Mouse (Mus musculus): ENCODE measurements around the gene Rbfox1.

Rbfox1 gene

DNA sequence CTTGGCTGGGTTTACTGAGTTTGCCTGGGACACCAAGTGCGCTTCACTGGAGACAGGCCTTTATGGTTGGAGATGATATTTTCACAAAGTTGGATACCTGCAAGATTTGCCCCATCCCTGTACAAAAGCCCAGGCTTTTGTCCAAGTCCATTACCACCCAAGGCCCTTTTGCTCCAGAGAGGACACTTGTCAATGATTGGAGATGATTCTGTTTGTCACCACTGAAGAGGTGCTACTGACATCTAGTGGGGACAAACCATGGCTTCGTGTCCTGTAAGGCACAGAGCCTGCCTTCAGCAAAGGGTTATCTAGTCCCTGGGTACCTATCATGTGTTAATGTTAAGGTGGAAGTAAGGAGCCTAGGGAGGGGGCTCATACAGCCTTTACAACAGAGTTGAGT is 551.3 kb downstream of the Rbfox1 start:
- in situ Hi-C loops (cut with MboI; ENCODE audit: low sequenced_read_pairs) = no loop called here

DNA sequence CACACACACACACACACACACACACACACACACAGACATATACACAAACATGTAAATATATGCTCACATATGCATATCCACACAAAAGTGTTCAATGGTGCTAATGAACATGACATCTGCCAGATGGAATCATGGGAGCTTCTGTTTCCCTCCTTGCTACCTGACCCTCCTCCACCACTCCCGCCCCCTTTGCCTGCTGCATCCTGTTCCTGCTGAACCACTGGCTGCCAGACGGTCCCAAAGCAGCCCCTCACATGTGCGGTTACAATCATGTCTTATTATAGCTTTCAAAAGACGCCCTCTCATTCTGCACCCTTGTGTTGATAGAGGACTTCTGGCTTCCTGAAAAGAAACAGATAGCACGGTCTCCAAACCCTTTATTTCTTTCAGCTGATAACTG is 563.1 kb downstream of the Rbfox1 start:
- in situ Hi-C loops (cut with MboI; ENCODE audit: low sequenced_read_pairs) = no loop called here

DNA sequence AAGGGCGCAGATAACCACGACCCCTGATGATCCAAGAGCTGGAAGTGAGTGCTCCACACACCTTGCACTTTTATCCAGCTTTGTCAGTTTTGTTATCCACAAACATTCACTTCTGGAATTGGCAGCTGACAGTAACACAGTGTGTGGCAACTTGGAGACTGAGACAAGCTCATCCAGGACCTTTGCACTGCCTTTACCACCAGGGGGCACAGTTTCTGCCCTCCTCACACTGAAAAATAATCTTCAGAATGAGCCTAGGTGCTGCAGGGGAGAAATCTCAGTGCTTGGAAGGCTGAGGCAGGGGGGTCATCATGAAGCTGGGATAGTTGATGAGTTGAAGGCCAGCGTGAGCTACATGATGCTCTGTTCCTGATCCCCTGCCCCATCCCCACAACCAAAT is 570.2 kb downstream of the Rbfox1 start:
- in situ Hi-C loops (cut with MboI; ENCODE audit: low sequenced_read_pairs) = no loop called here

DNA sequence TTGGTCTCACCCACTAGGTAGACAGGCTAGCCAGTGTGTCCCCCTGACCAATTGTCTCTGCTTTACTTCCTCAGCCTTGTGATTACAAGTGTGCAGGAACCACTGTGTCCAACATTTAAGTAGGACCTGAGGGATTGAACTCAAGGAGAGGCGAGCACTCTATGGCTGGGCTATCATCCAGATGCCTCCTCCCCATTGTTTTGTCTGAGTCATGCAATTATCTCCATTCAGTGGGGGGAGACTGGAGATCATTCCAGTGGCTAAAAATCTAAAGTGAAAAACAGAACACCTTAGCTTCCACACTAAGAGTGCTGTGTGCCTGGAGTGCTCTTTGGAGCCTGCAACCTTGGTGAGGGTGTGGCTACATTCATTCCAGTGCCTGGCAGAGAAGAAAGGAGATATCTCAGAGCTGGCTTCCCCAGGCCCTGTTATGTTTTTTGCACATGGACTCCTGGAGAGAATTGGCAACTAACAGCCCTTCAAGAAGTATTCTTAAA is 594.0 kb downstream of the Rbfox1 start:
- in situ Hi-C loops (cut with MboI; ENCODE audit: low sequenced_read_pairs) = loop anchor here (25.0 kb wide), 1 partner anchor 1017 kb away; no protein-coding TSS in a partner anchor

DNA sequence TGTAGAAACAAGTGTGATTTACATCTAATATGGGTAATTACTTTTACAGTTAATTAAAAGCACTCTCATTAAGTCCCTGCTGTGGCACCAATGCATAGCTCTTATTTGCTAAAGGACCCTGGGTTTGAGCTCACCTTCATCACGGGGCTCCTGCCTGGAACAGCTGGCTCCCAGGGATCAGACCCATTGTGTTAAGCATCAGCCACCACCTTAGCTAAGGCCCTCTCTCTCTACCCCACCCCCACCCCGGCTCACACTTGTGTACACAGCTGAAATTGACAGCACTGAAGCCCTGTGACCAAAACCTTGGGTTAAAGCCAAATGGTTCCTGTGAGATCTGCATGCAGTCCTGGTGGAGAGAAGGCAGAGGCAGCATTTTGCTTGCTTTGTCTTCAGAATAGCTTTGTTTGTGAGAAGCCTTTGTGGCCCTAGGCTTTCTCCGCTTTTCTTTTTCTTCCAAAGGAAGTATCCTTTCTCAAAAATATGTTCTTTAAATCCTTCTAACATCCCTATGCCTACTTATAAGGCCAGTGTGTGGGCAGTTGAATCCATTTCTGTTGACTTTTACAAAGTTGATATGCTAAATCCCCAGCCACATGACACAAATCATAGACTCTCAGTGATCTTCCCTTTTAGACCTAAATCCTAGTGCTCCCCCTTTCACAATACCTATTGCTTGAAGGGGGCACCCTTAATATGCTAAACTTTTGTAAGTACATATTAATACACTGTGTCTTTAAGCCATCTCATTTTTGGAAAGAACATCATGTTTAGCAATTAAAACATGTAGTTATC is 594.7 kb downstream of the Rbfox1 start:
- in situ Hi-C loops (cut with MboI; ENCODE audit: low sequenced_read_pairs) = loop anchor here (25.0 kb wide), 1 partner anchor 1018 kb away; no protein-coding TSS in a partner anchor

DNA sequence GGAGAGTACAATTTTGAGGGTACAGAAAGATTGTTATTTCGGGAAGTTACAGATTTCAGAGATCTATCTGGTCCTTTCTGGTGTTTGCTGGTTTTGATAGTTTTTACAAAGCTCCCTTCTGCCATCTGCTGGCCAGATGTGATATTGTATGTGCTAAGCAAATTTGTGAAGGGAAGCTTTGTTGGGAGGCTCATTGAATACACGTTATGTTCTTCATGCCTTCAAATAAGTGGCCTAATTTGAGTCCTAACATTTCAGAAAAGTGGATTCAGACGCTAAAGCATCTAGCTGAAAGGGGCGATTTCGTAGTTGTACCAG is 595.2 kb downstream of the Rbfox1 start:
- in situ Hi-C loops (cut with MboI; ENCODE audit: low sequenced_read_pairs) = loop anchor here (25.0 kb wide), 1 partner anchor 1018 kb away; no protein-coding TSS in a partner anchor

DNA sequence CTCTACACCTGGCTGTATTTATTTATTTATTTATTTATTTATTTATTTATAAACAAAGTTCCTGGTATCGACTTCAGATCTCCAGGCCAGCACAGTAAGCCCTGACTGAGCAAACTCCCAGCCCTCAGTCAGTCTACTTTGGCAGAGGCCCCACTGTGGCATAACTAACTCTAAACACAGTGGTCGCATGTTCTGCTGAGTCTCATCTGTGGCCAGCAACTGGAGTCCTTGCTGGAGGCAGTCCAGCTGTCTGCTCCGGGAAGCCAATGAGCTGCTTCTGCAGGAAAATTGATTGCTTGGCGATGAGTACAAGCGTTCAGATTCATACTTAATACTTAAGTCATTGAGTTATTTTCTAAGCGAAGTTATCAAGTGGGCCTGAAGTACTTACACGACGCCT is 598.5 kb downstream of the Rbfox1 start:
- in situ Hi-C loops (cut with MboI; ENCODE audit: low sequenced_read_pairs) = loop anchor here (25.0 kb wide), 1 partner anchor 1021 kb away; no protein-coding TSS in a partner anchor

DNA sequence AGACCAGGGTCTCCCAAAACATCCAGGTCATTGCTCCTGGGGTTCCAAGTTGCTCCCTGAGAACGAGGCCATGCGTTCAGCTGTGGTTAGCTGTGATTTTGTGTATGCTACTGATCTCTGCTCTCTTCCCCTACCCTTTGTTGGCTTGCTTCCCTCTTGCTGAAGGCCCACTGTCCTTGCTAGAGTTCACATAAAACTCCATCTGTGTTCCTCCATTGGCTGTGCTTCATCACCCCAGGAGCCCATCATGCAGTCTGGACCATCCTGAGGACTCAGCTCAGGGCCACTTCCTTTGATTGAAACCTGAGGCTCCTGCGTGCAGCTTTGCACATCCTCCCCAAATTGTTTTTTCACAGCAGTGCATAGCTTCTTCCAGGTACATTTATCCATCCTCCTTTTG is 600.5 kb downstream of the Rbfox1 start:
- in situ Hi-C loops (cut with MboI; ENCODE audit: low sequenced_read_pairs) = loop anchor here (25.0 kb wide), 1 partner anchor 1023 kb away; no protein-coding TSS in a partner anchor

DNA sequence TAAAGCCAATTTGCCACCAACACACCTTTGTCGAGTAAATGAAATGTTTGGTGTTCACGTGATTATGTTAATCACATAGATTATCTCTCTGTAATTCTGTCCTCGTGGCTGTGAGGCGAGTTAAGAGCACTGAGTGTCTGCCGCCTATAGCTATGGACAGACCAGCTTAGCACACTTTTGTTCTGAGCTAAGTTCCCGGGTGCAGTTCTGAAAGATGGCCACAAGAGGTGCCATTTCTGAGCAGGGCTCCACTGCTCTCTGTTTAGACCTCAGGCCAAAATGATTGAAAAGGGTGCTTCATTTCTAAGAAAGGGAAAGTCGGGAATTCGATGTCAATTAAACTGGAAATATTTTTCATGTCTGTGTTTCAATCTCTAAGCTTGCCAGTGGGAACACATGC is 617.1 kb downstream of the Rbfox1 start:
- in situ Hi-C loops (cut with MboI; ENCODE audit: low sequenced_read_pairs) = no loop called here

DNA sequence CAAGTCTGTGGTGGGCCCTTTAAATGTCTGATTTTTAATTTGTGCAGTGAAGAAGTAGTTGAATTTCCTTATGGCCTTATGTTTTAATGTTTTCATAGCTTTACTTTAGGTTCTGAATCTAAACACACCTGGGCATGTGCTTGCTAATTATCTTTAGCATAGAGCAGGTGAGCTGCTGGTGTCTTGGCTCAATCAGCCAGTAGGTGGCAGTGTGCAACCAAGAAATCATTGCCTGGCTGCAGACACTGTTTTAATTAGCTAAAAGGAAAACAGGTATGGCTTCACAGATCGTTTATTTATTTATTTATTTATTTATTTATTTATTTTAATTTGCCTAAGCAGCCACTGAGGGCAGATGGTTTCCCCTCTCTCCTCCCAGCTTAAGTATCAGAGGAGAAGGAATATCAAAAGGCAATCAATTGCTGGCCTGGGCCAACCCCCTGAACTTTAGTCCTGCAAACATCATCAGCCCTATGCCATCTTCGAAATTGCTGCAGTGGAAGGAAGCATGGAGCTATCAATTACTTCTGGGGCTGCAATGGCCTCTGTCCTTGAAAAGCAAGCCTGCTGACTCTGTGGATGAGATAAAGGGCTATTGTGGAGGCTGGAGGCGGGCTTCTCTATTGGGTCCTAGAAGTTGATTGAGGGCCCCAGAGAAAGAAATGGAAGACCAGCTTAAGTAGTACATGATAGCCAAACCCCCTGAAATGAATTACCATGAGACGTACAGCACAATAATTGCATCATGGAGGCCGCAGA is 618.6 kb downstream of the Rbfox1 start:
- in situ Hi-C loops (cut with MboI; ENCODE audit: low sequenced_read_pairs) = no loop called here

DNA sequence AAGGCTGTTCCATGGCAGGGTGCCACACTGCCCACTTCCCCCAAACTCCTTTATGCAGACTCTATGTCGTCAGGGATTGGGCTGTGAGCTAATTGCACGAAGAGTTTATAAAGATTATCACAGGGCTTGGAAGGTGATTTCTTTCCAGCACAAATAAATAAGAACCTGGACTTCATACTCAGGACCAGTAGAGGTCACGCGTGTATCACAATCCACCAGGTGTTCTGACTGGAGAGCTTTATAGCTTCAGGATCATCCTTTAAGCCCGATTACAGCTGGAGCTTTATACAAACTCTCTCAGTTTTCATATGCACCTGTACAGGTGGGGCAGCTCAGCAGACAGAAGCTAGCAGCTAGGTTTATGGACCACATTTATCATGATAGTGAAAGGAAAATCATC is 623.8 kb downstream of the Rbfox1 start:
- in situ Hi-C loops (cut with MboI; ENCODE audit: low sequenced_read_pairs) = no loop called here

DNA sequence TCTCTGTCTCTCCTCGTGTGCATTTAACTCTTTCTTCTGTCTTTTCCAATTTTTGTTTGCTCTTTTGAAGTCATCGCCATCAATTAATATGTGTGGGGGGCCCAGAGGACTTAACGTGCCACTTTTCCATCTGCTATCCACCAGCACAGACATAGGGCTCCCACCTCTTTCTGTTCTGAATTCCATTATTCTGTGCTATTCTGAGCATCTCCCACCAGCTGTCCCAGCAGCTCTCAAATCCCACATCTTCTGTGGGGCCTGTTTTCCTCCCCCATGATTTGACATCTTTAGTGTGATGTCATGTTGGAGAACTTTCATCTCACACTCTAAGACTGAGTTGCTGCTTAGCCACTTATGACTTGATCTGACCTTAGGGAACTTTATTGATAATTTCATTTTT is 634.3 kb downstream of the Rbfox1 start:
- in situ Hi-C loops (cut with MboI; ENCODE audit: low sequenced_read_pairs) = no loop called here

DNA sequence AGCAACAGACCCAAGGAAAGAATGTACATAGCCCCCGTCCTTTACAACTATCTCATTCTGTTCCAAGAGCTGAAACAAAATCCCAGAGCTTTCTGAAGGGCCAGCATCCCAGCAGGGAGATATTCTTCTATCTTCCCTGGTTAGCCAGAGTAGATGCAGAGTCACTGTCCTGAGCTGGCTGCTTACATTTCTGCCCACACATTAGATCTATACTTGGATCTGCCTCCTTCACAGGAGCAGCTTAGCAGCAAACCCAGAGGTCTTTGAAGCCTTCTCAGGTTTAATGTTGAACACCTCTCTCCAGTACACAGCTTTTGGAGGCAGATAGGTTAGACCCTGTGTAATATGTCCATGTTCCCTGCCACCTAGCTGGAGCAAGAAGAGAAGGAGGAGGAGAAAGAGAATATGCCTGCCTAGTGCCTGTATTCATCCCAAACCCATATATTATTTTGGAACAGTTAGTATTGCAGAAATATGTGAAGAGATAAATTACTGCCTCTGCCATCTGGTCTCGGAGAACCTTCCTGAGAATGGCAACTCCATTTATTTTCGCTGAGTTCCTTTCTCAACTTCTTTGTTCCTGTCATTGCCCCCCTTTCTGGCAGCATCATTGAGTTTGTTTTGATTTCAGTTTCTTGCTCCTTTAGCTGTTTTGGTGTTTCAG is 640.5 kb downstream of the Rbfox1 start:
- in situ Hi-C loops (cut with MboI; ENCODE audit: low sequenced_read_pairs) = no loop called here

DNA sequence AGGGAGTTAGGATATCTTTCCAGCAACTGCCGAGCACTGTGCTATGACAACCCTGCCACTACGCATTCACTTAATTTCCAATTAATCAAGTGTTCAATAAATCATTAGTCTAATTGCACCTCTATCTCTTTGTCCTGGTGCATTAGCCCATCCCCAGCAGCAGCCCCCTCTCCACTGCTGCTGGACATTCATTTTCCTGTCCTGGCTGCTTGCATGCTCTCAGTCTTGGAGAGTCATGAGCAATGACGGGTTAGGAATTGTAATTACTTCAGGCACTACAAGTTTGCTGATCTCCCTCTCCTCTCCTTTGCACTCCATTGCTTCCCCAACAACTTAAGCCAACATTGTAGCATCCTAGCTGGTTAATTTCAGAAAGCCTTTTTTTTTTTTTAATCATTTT is 646.3 kb downstream of the Rbfox1 start:
- in situ Hi-C loops (cut with MboI; ENCODE audit: low sequenced_read_pairs) = no loop called here

DNA sequence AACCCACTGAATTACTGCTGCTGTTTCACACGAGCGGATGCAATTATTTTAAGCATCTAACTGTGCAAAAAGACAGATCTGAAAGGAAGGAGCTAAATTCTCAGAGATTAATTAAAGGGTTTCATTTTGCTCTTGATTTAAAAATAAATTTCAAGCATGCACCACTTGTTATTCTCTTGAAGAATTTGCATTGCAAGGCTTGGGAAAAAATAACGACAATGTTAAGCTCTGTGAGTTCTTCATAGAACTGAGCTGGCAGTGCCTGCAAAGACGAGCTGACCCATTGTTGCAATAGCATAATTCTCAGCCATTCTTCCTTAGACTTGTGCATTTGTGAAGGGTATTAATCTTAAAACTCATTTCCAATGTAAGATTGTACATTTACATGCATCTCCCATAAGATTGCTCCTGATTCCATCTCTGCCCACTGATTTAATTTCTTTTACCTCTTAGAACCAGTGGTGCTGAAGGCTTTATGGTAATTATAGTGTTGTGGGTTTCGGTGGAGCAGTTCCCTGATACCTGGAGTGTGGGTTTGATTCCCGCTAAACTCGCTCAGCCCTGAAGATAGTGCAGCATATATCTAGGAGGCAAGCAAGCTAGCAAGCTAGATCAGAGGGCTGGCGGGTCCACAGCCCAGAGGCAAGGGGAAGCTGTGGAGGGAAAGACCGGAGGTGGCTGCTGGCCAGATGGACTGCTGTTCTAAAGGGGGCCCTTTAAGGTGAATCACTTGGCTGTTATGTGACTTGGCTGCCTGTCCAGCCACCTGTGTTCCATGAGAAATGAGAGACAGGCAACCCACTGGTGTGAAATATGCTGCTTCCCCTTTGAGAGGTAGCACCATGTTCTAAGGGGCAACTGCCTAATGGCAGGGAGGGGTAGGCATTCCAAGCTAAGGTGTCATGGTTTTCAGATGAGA is 647.2 kb downstream of the Rbfox1 start:
- in situ Hi-C loops (cut with MboI; ENCODE audit: low sequenced_read_pairs) = no loop called here

DNA sequence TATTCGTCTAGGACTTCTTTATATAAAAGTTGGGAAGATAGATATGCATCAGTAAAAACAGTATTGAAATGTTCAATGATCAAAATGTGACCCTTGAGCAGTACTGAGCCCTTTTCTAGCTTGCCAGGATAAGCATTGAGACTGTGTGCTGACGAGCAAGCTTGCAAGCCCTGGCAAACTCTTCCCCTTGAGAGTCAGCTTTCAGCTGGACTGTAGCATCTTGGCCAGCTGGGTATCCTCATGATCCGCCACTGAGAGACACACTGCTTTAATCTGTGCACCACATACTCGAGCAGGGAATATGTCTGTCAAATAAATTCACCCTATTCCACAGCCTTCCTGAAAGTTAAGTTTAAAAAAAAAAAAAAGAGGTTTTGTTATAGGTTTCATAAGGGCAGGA is 670.6 kb downstream of the Rbfox1 start:
- in situ Hi-C loops (cut with MboI; ENCODE audit: low sequenced_read_pairs) = no loop called here

DNA sequence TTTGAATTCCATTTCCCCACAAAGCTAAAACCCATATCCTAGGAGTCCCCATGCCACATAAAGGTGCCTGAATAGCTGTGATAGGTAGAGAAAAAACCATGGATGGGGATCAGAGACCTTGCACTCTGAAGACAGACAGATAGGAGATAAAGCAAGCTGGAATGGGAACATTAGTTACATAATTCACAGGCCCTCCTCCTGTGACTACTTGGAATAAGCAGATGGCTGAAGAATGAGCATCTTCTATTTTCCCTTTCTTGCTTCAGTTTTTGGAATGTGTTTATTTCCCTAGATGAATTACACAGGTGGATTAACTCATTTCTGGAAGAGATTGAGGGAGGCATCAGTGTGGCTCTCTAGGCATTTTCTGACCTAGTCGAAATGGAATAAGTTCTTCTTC is 672.6 kb downstream of the Rbfox1 start:
- in situ Hi-C loops (cut with MboI; ENCODE audit: low sequenced_read_pairs) = no loop called here

DNA sequence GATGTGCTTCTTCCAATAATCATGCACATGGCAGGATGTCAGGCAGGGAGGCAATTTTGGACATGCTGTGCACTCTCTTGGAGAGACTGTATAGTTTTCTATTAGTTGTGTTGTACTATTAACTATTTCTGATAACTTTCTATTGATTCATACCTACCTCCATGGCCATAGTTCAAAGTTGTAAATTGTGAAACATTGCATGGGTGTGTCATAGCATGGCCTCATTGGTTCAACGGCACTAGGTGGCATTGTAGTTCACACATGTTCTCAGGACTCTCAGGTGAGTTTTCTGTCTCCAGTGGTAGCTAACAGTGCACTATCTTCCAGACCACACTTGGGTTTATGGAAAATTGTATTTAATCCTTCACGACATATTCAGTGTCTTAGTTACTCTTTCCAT is 699.5 kb downstream of the Rbfox1 start:
- in situ Hi-C loops (cut with MboI; ENCODE audit: low sequenced_read_pairs) = no loop called here

DNA sequence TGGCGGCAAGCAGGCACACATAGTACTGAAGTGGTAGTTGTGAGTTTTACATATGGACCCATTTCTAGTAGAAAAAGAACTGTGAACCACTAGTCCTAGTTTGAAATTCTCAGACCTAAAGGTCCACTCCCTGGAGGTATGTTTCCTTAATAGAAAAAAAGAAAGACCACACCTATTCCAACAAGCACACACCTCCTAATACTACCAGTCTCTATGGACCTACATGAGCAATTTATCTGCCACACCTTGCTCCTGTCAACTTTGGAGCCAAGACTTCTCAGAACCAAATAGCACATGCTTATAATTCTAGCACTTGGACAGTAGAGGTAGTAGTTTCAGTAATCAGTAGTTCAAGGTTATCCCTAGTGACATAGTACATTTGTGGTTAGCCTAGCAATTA is 700.0 kb downstream of the Rbfox1 start:
- in situ Hi-C loops (cut with MboI; ENCODE audit: low sequenced_read_pairs) = no loop called here

DNA sequence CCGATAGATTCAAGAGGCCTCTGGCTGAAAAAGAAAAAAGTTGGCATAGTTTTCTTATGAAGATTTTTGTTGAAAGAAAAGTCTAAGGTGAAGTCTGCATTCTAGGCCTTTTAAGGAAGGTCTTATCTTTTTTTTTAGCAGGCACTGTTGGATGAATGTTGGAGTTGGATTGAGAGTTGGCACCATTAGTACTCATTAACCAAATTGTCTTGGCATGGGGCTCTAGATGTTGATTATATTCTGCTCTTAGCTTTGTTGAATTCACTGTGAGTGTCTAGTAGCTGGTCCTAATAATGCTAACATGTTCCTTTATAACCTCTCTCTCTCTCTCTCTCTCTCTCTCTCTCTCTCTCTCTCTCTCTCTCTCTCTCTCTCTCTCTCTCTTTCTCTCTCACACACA is 731.4 kb downstream of the Rbfox1 start:
- in situ Hi-C loops (cut with MboI; ENCODE audit: low sequenced_read_pairs) = no loop called here

Data from CH12F3 (cell line).